Mouse (Mus musculus) liver, embryonic 11.5 days (tissue): ENCODE measurements around the gene Tmem132a. TPM values are rescaled to one million over a fixed set of nuclear protein-coding genes. Genes with fewer than 3 reads are reported as not detected.

Experiments
- ATAC-seq: fragments of 200-750 bp; cut with Nextera tagmentation; replicated peaks from 2 replicates; pipeline ENCODE4 v1.8.0; 2017; ENCODE audit warnings: moderate number of reproducible peaks, mild to moderate bottlenecking, moderate TSS enrichment, moderate library complexity; ENCODE audit not compliant: low FRiP score
- DNase-seq: peaks from one replicate; pipeline ENCODE4 v3.0.0-alpha.2; 2017; ENCODE audit warnings: low spot score
- H3K27ac ChIP-seq: fragments of 300-500 bp; sonication (generic); 2 replicates; pipeline ENCODE4 v1.5.1; 2014; ENCODE audit warnings: mild to moderate bottlenecking, low read depth, low read length, control low read depth
- H3K27me3 ChIP-seq: fragments of 300-500 bp; sonication (generic); replicated peaks from 2 replicates; pipeline ENCODE4 v1.6.1; 2014; ENCODE audit warnings: low read length, mixed read lengths; ENCODE audit not compliant: control insufficient read depth, insufficient read depth
- H3K36me3 ChIP-seq: fragments of 300-500 bp; sonication (generic); 2 replicates; pipeline ENCODE4 v1.6.1; 2014; ENCODE audit warnings: mild to moderate bottlenecking, low read length, moderate library complexity, mixed read lengths; ENCODE audit not compliant: control insufficient read depth, insufficient read depth
- H3K4me1 ChIP-seq: fragments of 300-500 bp; sonication (generic); replicated peaks from 2 replicates; pipeline ENCODE4 v1.6.1; 2014; ENCODE audit warnings: low read length, mixed read lengths; ENCODE audit not compliant: control insufficient read depth, insufficient read depth
- H3K4me2 ChIP-seq: fragments of 300-500 bp; sonication (generic); 2 replicates; pipeline ENCODE4 v1.6.1; 2014; ENCODE audit warnings: mild to moderate bottlenecking, control low read depth, moderate library complexity
- H3K4me3 ChIP-seq: fragments of 300-500 bp; sonication (generic); 2 replicates; pipeline ENCODE4 v1.5.1; 2014; ENCODE audit warnings: low read depth, low read length, control low read depth
- H3K9ac ChIP-seq: fragments of 300-500 bp; sonication (generic); 2 replicates; pipeline ENCODE4 v1.6.1; 2014; ENCODE audit warnings: low read depth, low read length, control low read depth
- H3K9me3 ChIP-seq: fragments of 300-500 bp; sonication (generic); 2 replicates; pipeline ENCODE4 v1.6.1; 2016; ENCODE audit warnings: low read length, inconsistent platforms, mixed read lengths; ENCODE audit not compliant: control insufficient read depth
- WGBS: fragments of 180-500 bp; shearing (Covaris S2); extraction: QIAGEN DNeasy Blood & Tissue Kit; methylation state at CpG from one replicate; pipeline ENCODE4 v1.1.7; 2014; 5-methylcytosine and 5-hydroxymethylcytosine counted together
- polyA plus RNA-seq: library from polyadenylated mRNA; unstranded; fragments of >200 nt; fragmentation: Nextera tagmentation; extraction: Ambion mirVana; gene quantifications from 2 replicates; pipeline ENCODE4 v1.2.1, GENCODE M21; 2014

Gene Tmem132a
- 27.2 and 27.7 TPM in 2 replicates for polyA plus RNA-seq

DNA sequence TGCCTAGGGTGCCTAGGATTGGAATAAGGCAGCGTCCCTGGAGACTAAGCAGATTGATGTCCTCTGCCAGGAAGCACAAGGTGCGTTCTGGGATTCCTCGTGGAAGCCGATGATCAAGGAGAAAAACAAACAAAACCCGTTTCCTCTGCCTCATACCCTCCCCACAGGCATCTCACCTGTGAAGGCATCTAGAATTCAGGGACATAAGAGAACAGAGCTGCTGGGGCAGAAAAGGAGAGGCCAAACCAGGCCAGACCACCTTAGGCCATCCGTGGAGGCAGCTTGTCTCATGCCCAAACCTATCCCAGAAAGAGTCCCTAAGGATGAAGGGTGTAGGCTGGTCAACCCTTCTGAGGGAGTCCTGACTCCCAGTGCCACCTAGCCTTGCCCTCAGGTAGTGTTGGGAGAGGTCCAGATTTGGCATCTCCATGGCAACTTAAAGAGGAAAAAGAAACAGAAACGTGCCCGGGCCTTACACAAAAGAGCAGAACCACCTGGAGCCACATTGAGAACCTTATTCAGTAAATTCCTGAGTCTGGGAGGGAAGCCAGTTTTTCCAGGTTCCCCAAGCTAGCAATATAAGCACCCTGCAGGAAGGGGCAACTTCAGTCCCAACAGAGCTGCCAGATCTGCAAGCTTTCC lies at the start of gene Tmem132a:
Tmem132a (minus strand) TSS at position 55 of the 642 bp plus-strand sequence.
- H3K9ac ChIP-seq = peak within 1 kb of the TSS; percentile 67
- peak within 1 kb of the TSS; percentile 62 for H3K4me2 ChIP-seq
- peaks cover 23% of the 10 kb centered on the region for H3K36me3 ChIP-seq
- H3K27me3 ChIP-seq = peaks cover 28% of the 10 kb centered on the region
- H3K4me1 ChIP-seq = 0 out of 2 replicates have a peak, but pooled peaks cover 3% of the 10 kb centered on the region
- H3K4me3 ChIP-seq = peak within 1 kb of the TSS; percentile 55
- H3K9me3 ChIP-seq = no peaks in the 10 kb centered on the region
- H3K27ac ChIP-seq = no peak within 1 kb of the TSS; the same call in 1 of the 2 replicates
- DNase-seq = no peak
- ATAC-seq = no peak
- WGBS = 15% methylated on average over 8 of the region's 8 CpGs

DNA sequence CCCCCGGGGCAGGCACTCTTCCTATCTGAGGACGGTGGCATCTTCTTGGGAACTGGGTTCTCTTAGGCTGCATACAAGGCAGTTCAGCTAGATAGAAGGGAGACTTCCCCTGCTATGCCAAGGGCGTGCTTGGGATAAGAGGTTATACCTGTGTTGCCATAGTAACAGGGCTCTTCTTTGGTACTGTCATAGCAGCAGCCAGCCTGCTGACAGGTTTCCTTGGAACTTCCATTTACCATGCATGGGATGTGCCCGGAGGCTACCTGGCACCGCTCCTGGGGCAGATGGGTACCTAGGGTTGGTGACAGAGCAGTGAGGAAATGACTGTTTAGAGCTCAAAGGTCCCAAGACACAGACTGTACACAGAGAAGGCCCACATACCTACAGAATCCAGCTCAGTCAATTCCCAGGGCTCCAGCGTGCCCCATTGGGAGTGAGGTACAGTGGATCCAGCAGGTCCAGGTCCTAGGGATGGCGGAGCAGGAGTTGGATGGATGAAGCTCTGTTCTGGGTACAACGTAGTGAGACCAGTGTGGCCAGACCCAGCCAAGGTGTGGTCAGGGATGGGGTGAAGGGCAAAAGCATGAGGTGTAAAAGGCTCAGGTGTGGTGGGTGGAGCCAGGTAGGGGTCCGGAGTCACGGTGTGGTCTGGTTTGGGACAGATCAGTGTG lies 48.7 kb upstream of the Tmem132a start:
- no peak overlapping the region for H3K4me3 ChIP-seq
- no peak overlapping the region for H3K9ac ChIP-seq
- no peaks in the 10 kb centered on the region for H3K36me3 ChIP-seq
- H3K9me3 ChIP-seq = no peaks in the 10 kb centered on the region
- DNase-seq = no peak
- peaks cover 4% of the 10 kb centered on the region; the same call in 1 of the 2 replicates for H3K27me3 ChIP-seq
- H3K4me2 ChIP-seq = no peak overlapping the region
- 81% methylated on average over 10 of the region's 10 CpGs for WGBS
- peaks cover 5% of the 10 kb centered on the region; the same call in 1 of the 2 replicates for H3K4me1 ChIP-seq
- no peak for ATAC-seq
- H3K27ac ChIP-seq = no peak overlapping the region

GRCm38 (mm10) chr19:10916506-10916905 lies 46.8 kb upstream of the Tmem132a start:
- 50% methylated on average over 5 of the region's 5 CpGs for WGBS
- Histone ChIP-seq H3K27me3 (peaks cover 4% of the 10 kb centered on the region; the same call in 1 of the 2 replicates), H3K27ac (no peak overlapping the region), H3K9ac (no peak overlapping the region), H3K9me3 (no peaks in the 10 kb centered on the region), H3K36me3 (no peaks in the 10 kb centered on the region), H3K4me2 (no peak overlapping the region), H3K4me1 (peaks cover 5% of the 10 kb centered on the region; the same call in 1 of the 2 replicates), H3K4me3 (no peak overlapping the region)
- ATAC-seq (no peak; the same call in 1 of the 2 replicates), DNase-seq (no peak)

DNA sequence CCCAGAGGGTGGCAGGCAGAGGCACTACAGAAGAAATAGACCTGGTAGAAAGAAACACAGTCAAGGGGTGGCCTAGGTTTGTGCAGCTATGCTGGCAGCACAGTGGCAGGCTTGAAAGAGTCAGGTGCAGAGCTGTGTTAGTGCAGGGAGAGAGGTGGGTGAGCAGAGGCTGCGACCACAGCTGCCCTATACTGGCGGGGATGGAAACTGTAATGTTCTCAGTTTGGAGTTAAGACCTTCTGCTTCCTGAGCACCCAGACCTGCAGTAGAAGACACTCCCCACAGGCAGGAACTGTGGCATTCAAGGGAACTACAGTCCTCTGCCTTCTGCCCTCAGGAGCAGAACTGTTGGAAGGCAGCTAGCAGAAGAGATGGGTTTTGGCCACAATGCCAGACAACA lies 45.1 kb upstream of the Tmem132a start:
- H3K9ac ChIP-seq = no peak overlapping the region
- no peak overlapping the region for H3K4me2 ChIP-seq
- H3K27ac ChIP-seq = no peak overlapping the region

DNA sequence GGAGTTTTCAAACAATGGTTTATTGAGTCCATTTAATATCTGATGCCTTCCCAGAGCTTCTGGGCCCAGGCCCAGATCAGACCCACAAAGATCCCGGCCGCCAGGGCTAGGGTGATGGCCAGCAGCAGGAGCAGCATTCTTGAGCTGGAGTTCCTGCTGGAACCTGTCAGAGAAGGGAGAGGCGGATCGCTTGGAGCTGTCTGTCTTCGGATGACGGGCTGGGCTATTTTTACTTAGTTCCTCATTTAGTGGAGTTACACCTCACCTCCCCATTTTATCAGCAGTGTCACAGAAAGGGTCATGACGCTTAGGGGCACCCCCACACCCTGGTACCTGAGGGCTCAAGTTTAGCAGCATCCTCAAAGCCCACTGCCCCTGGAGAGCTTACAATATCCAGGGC lies 44.6 kb upstream of the Tmem132a start:
- ATAC-seq = no peak

More for the DNA sequence above, 45.1 kb upstream of the Tmem132a start:
- no peak overlapping the region for H3K4me3 ChIP-seq
- peaks cover 4% of the 10 kb centered on the region; the same call in 1 of the 2 replicates for H3K27me3 ChIP-seq
- no peaks in the 10 kb centered on the region for H3K9me3 ChIP-seq
- ATAC-seq (no peak), DNase-seq (no peak)
- no peaks in the 10 kb centered on the region for H3K36me3 ChIP-seq
- 54% methylated on average over 2 of the region's 2 CpGs for WGBS
- peaks cover 5% of the 10 kb centered on the region; the same call in 1 of the 2 replicates for H3K4me1 ChIP-seq

DNA sequence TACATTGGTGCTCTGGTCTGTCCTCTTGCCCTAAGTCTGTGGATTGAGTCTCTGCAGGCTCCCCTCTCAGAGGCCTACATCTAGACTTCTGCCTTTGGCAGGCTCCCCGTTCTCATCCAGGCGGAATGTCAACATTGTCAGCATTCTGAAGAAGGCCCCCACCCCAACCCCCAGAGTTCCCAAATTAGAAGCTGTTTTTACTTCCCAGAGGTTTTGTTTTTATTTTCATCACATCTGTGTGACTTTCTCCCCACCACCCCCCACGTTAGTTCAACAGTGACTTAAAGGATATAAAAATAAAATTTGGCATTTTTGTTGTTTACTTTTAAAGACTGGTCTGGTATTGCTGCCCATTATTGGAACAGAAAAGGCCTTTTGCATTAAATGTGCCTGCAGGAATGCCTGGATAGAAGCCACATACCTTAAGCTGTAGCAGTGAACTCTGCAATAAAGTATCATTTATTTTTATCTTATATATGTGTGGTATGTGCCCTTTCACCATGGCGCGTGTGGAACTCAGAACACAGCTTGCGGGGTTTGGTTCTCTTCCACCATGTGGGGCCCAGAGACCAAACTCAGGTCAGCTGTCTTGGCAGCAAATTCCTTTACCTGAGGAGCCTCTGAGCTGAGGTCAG lies 39.5 kb upstream of the Tmem132a start:
- H3K4me2 ChIP-seq = no peak overlapping the region
- H3K9ac ChIP-seq = no peak overlapping the region
- no peaks in the 10 kb centered on the region for H3K9me3 ChIP-seq
- no peak for ATAC-seq
- no peak overlapping the region for H3K4me3 ChIP-seq
- H3K4me1 ChIP-seq = peaks cover 4% of the 10 kb centered on the region; the same call in 1 of the 2 replicates
- WGBS = 79% methylated on average over 6 of the region's 6 CpGs
- H3K36me3 ChIP-seq = peaks cover 10% of the 10 kb centered on the region
- H3K27me3 ChIP-seq = no peaks in the 10 kb centered on the region
- no peak for DNase-seq
- H3K27ac ChIP-seq = no peak overlapping the region

More for the DNA sequence above, 44.6 kb upstream of the Tmem132a start:
- H3K27me3 ChIP-seq = peaks cover 4% of the 10 kb centered on the region; the same call in 1 of the 2 replicates
- no peak for DNase-seq
- no peaks in the 10 kb centered on the region for H3K36me3 ChIP-seq
- no peak overlapping the region for H3K4me2 ChIP-seq
- H3K4me3 ChIP-seq = no peak overlapping the region
- no peak overlapping the region for H3K27ac ChIP-seq
- no peaks in the 10 kb centered on the region for H3K9me3 ChIP-seq
- WGBS = 36% methylated on average over 7 of the region's 7 CpGs
- no peak overlapping the region for H3K9ac ChIP-seq
- peaks cover 5% of the 10 kb centered on the region; the same call in 1 of the 2 replicates for H3K4me1 ChIP-seq

DNA sequence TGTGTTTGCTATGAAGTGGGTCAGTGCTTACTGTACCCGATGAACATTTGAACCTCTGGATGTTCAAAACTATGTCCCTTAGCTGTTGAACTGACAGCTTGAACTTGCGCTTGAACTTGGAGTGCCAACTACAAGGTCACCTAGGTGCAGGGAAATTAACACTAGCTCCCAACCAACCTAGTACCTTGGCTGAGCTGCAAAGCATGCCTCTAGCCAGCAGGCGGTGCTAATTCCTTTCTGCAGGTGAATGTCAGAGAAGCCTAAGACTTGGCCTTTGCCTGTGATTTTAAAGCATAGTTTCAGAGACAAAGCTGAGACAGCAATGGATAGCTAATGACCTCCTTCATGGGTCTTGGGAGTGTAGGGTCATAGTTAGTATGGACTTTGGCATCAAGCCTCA lies 38.2 kb upstream of the Tmem132a start:
- Histone ChIP-seq H3K4me3 (no peak overlapping the region), H3K27me3 (no peaks in the 10 kb centered on the region), H3K9me3 (no peaks in the 10 kb centered on the region), H3K36me3 (peaks cover 21% of the 10 kb centered on the region), H3K4me2 (no peak overlapping the region), H3K9ac (no peak overlapping the region), H3K27ac (no peak overlapping the region), H3K4me1 (peaks cover 4% of the 10 kb centered on the region; the same call in 1 of the 2 replicates)
- ATAC-seq (no peak), DNase-seq (no peak)
- 54% methylated on average over 3 of the region's 3 CpGs for WGBS

- no peak overlapping the region for H3K9ac ChIP-seq
- peaks cover 39% of the 10 kb centered on the region for H3K36me3 ChIP-seq
- 81% methylated on average over 5 of the region's 5 CpGs for WGBS
- H3K4me3 ChIP-seq = no peak overlapping the region
- DNase-seq (no peak), ATAC-seq (no peak)
- H3K9me3 ChIP-seq = no peaks in the 10 kb centered on the region
- H3K4me2 ChIP-seq = no peak overlapping the region
- H3K27me3 ChIP-seq = no peaks in the 10 kb centered on the region
- peak overlapping the region; percentile 17; the same call in 1 of the 2 replicates for H3K27ac ChIP-seq
- H3K4me1 ChIP-seq = peaks cover 4% of the 10 kb centered on the region; the same call in 1 of the 2 replicates
Observed at GRCm38 (mm10) chr19:10905728-10906000, 35.9 kb upstream of the Tmem132a start.
